Mouse (Mus musculus) cerebellum, adult 2 months (tissue): ENCODE data around the gene Lyst.

Source experiments
- CTCF ChIP-seq: fragments of 200-500 bp; IDR thresholded peaks from 2 replicates; pipeline ENCODE4 v1.5.1; 2011; ENCODE audit warnings: low read depth, mild to moderate bottlenecking, control low read depth, low read length, moderate library complexity, borderline replicate concordance; ENCODE audit not compliant: insufficient read depth
- POLR2A ChIP-seq: fragments of 200-500 bp; IDR thresholded peaks from 2 replicates; pipeline ENCODE4 v1.6.1; 2011; ENCODE audit warnings: low read length, control low read depth, borderline replicate concordance; ENCODE audit not compliant: insufficient read depth

GRCm38 (mm10) chr13:13549687-13550660 is 40.2 kb upstream of the Lyst start:
- TF ChIP-seq CTCF (no peak), POLR2A (no peak)
